Mouse (Mus musculus) embryonic fibroblast, embryonic 13.5 days (primary cell): Measurements from ENCODE around the gene Spata22. TPM values are rescaled to one million over a fixed set of nuclear protein-coding genes. Genes with fewer than 3 reads are reported as not detected.
"Not testable (repeated sequence)": the region's sequence is repeated elsewhere in the genome, so short reads cannot be mapped to it uniquely, and the experiment has no call there.

ENCODE experiments used
- H3K27ac ChIP-seq: 2 replicates; pipeline ENCODE4 v1.5.1; 2012; ENCODE audit warnings: low read length, control low read depth, inconsistent platforms; ENCODE audit not compliant: insufficient read depth
- H3K4me1 ChIP-seq: 2 replicates; pipeline ENCODE4 v1.6.1; 2011; ENCODE audit warnings: low read length; ENCODE audit not compliant: control insufficient read depth, insufficient read depth
- H3K4me3 ChIP-seq: 2 replicates; pipeline ENCODE4 v1.5.1; 2011; ENCODE audit warnings: mild to moderate bottlenecking, control low read depth, low read length; ENCODE audit not compliant: insufficient read depth
- CTCF ChIP-seq: IDR thresholded peaks from 2 replicates; pipeline ENCODE4 v1.5.1; 2011; ENCODE audit warnings: mild to moderate bottlenecking, control low read depth, low read length, moderate library complexity, borderline replicate concordance; ENCODE audit not compliant: insufficient read depth
- POLR2A ChIP-seq: IDR thresholded peaks from 2 replicates; pipeline ENCODE4 v1.6.1; 2011; ENCODE audit warnings: low read depth, mild to moderate bottlenecking, control low read depth, low read length, moderate library complexity
- polyA plus RNA-seq: library from polyadenylated mRNA; stranded (reverse); fragments of >200 nt; gene quantifications from 2 replicates; pipeline ENCODE4 v1.2.4, GENCODE M21; 2011; ENCODE audit warnings: low read depth; ENCODE audit not compliant: missing spikeins, insufficient read length

Gene Spata22
- not detected in 2 replicates for polyA plus RNA-seq

DNA sequence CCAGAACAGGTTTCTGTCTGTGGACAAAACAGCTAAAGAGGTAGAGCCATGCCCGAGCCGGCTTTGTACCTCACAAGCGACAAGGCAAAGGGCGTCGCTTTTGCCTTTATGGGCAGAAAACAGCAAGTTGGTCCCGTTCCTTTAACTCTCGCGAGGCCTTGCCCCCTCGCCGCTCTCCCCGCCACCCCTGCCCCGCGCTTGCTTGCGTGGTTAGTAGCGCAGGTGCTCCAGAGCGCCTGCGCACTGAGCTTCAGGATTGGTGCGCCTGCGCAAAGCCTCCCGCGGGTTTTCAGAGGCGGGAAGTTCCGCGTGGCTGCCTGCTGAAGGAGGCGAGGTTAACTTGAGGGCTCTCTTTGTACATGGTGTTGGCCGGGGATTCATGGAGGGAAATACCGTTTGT is at the start of gene Spata22, which contains the start of the genes Aspa and Gm49340:
Spata22 (plus strand) TSS at position 300 of the 400 bp plus-strand sequence.
Aspa (minus strand) TSS at position 155 of the 400 bp plus-strand sequence.
Gm49340 (plus strand) TSS at position 300 of the 400 bp plus-strand sequence.
- TF ChIP-seq POLR2A (no peak), CTCF (no peak)
- H3K4me3 ChIP-seq = no peak within 1 kb of the TSS
- no peak within 1 kb of the TSS for H3K27ac ChIP-seq
- 0 out of 2 replicates have a peak, but pooled peaks cover 3% of the 10 kb centered on the region for H3K4me1 ChIP-seq

DNA sequence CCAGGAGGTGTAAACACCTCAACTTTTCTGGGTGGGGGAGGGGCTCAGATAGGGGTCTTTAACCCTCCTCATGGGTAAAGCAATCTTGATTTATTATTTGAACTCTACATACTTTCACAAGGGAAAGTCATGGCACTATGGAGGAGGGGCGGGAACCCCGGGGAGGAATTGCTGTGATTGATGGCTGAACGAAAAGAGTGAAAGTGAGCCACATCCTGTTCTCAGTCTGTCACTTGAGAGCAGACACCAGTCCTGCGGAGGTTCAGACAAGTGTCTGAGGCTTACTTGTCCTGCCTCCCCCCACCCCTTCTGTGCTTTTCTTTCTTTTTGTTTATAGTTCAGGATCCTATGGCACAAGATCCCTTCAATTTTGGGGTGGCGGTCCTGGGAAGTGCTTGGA is 48.8 kb upstream of the Spata22 start:
- no peaks in the 10 kb centered on the region; the same call in 1 of the 2 replicates for H3K4me1 ChIP-seq
- no peak overlapping the region for H3K4me3 ChIP-seq
- no peak overlapping the region for H3K27ac ChIP-seq
- no peak for TF ChIP-seq POLR2A

DNA sequence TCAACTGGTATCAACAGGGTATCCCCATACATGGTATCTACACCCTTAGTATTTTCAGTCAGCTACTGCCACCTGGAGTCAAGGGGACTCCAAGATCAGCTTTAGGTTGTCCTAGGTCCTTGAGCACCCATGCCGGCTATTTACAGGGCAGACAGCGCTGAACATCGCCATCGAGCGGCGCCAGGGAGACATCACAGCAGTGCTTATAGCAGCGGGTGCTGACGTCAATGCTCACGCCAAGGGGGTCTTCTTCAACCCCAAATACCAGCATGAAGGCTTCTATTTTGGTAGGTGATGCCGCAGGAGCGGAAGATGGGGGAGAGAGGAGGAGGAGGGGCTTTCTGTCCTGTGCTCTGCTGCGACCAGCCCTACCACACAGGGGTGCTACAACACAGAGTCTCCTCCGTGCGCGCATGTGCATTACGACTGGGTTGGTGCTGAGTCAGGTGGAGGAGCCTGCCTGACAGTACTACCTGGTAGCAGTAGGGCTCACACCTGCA is 48.0 kb upstream of the Spata22 start:
- no peaks in the 10 kb centered on the region; the same call in 1 of the 2 replicates for H3K4me1 ChIP-seq
- peak overlapping the region; percentile 9 for H3K4me3 ChIP-seq
- no peak overlapping the region for H3K27ac ChIP-seq
- TF ChIP-seq CTCF (peak; percentile 86), POLR2A (no peak)

DNA sequence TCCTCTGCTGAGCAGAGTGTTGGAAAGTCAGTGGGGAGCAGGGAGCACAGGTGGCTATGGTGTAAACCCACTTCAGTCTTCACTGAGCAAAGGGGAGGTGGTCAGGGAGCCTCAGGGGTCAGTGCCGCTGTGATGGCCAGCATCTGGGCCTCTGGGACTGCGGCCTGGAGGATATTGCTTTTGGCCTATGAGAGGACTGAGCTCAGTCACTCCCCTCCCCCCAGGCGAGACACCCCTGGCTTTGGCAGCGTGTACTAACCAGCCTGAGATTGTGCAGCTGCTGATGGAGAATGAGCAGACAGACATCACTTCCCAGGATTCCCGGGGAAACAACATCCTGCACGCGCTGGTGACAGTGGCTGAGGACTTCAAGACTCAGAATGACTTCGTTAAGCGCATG is 46.2 kb upstream of the Spata22 start:
- TF ChIP-seq POLR2A = no peak
- no peak for TF ChIP-seq CTCF
- Histone ChIP-seq H3K4me3 (no peak overlapping the region), H3K4me1 (no peaks in the 10 kb centered on the region; the same call in 1 of the 2 replicates), H3K27ac (no peak overlapping the region)

DNA sequence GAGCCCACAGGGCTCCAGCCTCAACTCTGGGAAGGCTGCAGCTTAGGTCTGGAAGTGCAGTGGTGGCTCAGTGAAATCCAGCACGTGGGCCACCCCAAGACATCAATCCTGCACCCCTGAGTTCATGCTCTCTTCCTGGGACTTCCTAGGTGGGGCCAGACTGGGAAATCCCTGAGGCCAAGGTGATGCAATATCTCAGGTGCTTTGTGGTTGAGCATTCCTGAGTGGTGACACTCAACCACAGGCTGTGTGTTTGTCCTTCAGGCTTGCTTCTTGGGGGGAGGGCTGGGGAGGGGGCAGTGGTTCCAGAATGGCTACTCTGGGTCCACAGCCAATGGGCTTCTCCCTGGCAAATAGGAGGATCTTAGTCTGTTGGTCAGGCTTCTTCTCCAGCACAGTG is 45.6 kb upstream of the Spata22 start:
- Histone ChIP-seq H3K4me1 (no peaks in the 10 kb centered on the region; the same call in 1 of the 2 replicates), H3K4me3 (no peak overlapping the region), H3K27ac (no peak overlapping the region)
- TF ChIP-seq CTCF (no peak), POLR2A (no peak)

DNA sequence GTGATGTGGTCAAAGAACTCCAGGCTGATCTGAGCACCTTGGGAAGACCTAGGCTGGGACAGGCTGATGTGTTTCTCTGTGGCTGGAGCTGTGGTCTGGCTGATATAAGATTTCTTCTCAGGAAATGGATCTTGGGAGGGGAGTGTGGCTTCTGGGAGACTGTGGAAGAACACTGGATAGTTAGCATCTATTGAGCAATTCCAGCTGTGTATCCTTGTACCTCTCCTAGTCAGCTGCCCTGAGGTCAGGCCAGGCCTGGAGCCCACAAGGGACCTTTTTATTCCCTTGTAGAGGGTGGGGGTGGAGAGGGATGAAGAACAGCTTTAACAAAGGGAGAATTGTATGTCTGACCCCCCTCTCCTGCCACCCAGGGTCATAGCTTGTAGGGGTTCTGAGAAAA is 45.2 kb upstream of the Spata22 start:
- no peak overlapping the region for H3K4me3 ChIP-seq

DNA sequence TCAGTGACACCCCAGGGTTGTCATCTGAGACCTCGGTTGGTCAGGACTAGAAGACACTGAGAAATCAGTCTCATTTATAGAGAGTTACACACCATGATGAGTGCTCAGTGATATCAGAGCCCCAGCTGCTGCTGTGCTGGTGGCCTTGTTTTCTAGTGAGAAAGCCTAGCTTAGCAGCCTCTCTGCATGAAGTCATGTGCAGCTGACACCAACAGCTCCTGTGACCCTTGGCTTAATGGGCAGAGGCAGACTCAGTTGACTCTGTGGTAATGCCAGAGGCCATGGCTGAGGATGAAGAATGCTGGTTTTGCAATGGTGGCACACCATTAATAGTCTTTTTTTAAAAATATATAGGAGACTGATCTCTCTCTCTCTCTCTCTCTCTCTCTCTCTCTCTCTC is 39.9 kb upstream of the Spata22 start:
- Histone ChIP-seq H3K4me3 (no peak overlapping the region), H3K4me1 (no peaks in the 10 kb centered on the region), H3K27ac (no peak overlapping the region)
- no peak for TF ChIP-seq POLR2A
- no peak for TF ChIP-seq CTCF

More for the DNA sequence above, 45.2 kb upstream of the Spata22 start:
- H3K27ac ChIP-seq = no peak overlapping the region
- TF ChIP-seq CTCF (no peak), POLR2A (no peak)
- H3K4me1 ChIP-seq = no peaks in the 10 kb centered on the region; the same call in 1 of the 2 replicates

DNA sequence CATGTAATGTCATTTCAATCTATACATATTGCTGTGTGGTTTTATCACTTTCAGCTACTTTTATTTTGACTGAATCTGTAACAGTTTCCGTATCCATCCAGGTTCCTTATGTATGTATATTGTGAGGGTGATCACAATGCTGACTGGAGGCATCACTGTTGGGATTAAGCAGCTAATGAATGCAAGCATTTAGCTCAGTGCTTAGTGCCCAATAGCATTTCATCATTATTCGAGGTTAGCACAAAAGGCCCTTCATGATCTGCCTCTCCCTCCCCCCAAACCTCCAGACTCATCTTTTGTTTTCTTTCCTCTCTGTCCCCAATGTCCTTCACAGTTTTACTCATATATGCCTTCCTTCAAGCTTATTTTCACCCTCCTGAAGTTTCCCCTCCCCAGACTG is 26.4 kb upstream of the Spata22 start:
- no peak overlapping the region for H3K27ac ChIP-seq
- H3K4me1 ChIP-seq = no peaks in the 10 kb centered on the region
- TF ChIP-seq CTCF (no peak), POLR2A (no peak)
- no peak overlapping the region for H3K4me3 ChIP-seq

DNA sequence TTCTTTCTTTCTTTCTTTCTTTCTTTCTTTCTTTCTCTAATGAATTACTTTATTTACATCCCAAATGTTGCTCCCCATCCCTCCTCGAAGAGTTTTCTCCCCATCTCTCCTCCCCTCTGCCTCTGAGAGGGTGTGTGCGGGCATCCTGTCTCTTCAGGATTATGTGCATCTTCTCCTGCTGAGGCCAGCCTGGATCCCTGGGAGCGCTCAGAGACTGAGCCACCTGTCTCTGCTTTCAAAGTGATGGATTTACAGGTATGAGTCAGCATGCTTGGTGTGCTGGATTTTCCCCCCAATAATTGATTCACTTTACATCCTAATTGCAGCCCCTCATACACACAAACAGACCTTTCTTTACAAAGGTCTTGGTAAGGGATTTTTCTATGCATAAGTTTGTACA is 13.6 kb upstream of the Spata22 start:
- H3K27ac ChIP-seq = no peak overlapping the region
- no peak overlapping the region for H3K4me3 ChIP-seq
- TF ChIP-seq POLR2A (no peak), CTCF (no peak)
- H3K4me1 ChIP-seq = no peaks in the 10 kb centered on the region

DNA sequence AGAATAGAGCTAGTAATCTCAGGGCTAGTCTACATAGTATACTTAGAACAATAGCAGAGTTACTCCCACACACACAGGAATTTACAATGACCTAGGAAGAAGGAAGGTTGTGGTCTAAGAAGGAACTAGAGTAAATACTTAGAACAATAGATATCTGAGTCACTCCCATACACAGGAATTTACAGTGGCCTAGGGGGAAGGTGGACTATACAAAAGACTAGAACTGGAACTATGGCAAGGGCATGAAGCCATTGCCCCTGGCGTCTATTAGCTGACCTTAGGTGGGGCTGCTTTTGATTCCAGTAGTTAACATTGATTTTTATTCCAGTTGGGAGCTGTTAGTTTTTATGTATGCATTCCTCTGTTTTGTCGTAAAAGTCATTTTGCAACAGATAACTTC is 11.0 kb upstream of the Spata22 start:
- not testable (repeated sequence) for H3K4me1 ChIP-seq, H3K27ac ChIP-seq, H3K4me3 ChIP-seq

DNA sequence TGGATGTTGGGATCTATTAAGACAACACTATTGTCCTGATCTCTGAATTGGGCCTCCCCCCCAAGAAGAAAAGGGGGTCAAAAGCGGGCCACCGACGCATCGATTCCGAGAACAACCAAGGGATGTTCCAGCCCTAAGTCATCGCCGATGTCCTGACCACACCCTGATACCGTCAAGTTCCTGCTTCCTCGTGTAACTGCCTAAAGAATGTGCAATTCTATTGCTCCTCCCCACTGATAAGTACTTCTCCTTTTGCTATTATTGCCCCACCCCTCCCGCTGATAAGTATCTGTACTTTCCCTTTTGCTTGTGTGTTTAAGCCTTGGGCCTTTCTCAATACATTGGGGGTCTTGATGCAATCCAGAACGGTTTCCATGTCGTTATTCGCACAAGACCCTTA is 8.5 kb upstream of the Spata22 start:
- H3K4me1 ChIP-seq, H3K27ac ChIP-seq, H3K4me3 ChIP-seq: not testable (repeated sequence)
